29 mouse cellular contexts compared by ENCODE assay signal in the genomic region with DNA sequence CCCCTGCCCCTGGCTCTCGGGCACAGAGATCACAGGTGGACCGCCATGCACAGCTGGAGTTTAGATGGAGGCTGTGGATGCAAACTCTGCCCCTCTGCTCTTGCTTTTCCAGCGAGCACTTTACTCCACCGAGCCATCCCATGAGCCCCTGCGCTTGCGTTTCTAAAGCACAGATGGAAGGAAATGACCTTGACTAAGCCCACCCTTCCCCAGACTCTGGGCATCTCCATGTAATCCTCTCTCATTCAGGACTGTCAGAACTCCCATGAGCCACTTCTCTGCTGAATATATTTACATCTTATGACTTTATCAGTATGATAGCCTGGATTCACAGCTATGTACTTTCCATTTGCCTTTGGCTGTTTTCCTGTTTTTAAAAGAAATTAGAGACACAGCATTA.
DNase-seq lines count a peak whose midpoint lies in the region; ATAC-seq and TF ChIP-seq lines count a peak whose summit lies in the region.
"Had no signal": no experiment of that assay in that cellular context is flagged by ENCODE, and none has a peak within 500 bp of the region (broad histone marks: within the 10 kb centered on the region; RNA-seq: fewer than 3 reads in every experiment).

No protein-coding gene starts in this region.

- H3K9me3 ChIP-seq in midbrain, embryonic 12.5 days: 0 out of 2 replicates have a peak, but pooled peaks cover 6% of the 10 kb centered on the region
- peaks cover 4% of the 10 kb centered on the region; the same call in 1 of the 2 replicates for H3K9me3 ChIP-seq in midbrain, embryonic 11.5 days (ENCODE audit: control insufficient read depth, low read length)
- H3K9me3 ChIP-seq in midbrain, embryonic 14.5 days (ENCODE audit: control insufficient read depth, low read length): no peaks in the 10 kb centered on the region
- H3K9me3 ChIP-seq in midbrain, postnatal 0 days (ENCODE audit: low read length): no peaks in the 10 kb centered on the region
- H3K9me3 ChIP-seq: embryonic facial prominence, embryonic 15.5 days had no signal

- no peak overlapping the region for H3K4me3 ChIP-seq in midbrain, embryonic 12.5 days
- H3K4me3 ChIP-seq in midbrain, embryonic 11.5 days (ENCODE audit: low read depth, low read length): no peak overlapping the region
- no peak overlapping the region for H3K4me3 ChIP-seq in midbrain, embryonic 14.5 days (replicated peaks; ENCODE audit: low read depth, low read length)
- H3K4me3 ChIP-seq in midbrain, postnatal 0 days (ENCODE audit: low read depth, low read length): no peak overlapping the region
- H3K4me3 ChIP-seq in testis, adult 2 months (ENCODE audit: control insufficient read depth, low read depth, low read length): peak overlapping the region; percentile 71
- H3K4me3 ChIP-seq: embryonic facial prominence, embryonic 13.5 days; embryonic facial prominence, embryonic 15.5 days; erythroblast, embryonic 14.5 days; forebrain, embryonic 10.5 days; forebrain, embryonic 12.5 days had no signal

- TF ChIP-seq CTCF in midbrain, postnatal 0 days (IDR thresholded peaks at IDR 0.05): no peak
- TF ChIP-seq CTCF in testis, adult 2 months (IDR thresholded peaks at IDR 0.05; ENCODE audit: control insufficient read depth, insufficient read depth, insufficient replicate concordance, low read depth, low read length): no peak

- peaks cover 11% of the 10 kb centered on the region for H3K4me1 ChIP-seq in midbrain, embryonic 12.5 days
- no peaks in the 10 kb centered on the region; the same call in 1 of the 2 replicates for H3K4me1 ChIP-seq in midbrain, embryonic 11.5 days (ENCODE audit: control insufficient read depth, insufficient read depth, low read length)
- H3K4me1 ChIP-seq in midbrain, embryonic 14.5 days (ENCODE audit: control insufficient read depth, insufficient read depth, low read length): no peaks in the 10 kb centered on the region; the same call in 1 of the 2 replicates
- H3K4me1 ChIP-seq in midbrain, postnatal 0 days (ENCODE audit: insufficient read depth, low read length): no peaks in the 10 kb centered on the region
- 0 out of 2 replicates have a peak, but pooled peaks cover 2% of the 10 kb centered on the region for H3K4me1 ChIP-seq in testis, adult 2 months (ENCODE audit: control insufficient read depth, insufficient read depth, low read length)

- H3K4me2 ChIP-seq in midbrain, embryonic 12.5 days (replicated peaks): no peak overlapping the region
- H3K4me2 ChIP-seq in midbrain, embryonic 11.5 days: no peak overlapping the region
- H3K4me2 ChIP-seq in midbrain, embryonic 14.5 days (ENCODE audit: low read length): no peak overlapping the region
- no peak overlapping the region for H3K4me2 ChIP-seq in midbrain, postnatal 0 days (ENCODE audit: low read depth, low read length, poor library complexity, severe bottlenecking)
- H3K4me2 ChIP-seq: embryonic facial prominence, embryonic 13.5 days; embryonic facial prominence, embryonic 15.5 days; forebrain, embryonic 12.5 days had no signal

- ATAC-seq in midbrain, embryonic 12.5 days (ENCODE audit: low FRiP score, low read depth): peak; percentile 53
- ATAC-seq in midbrain, embryonic 11.5 days (ENCODE audit: low FRiP score): no peak
- no peak; the same call in 1 of the 2 replicates for ATAC-seq in midbrain, embryonic 14.5 days (ENCODE audit: low FRiP score, low TSS enrichment)
- ATAC-seq in midbrain, postnatal 0 days (ENCODE audit: low FRiP score): no peak
- ATAC-seq: activated CD4-positive, CD25-positive, alpha-beta regulatory T cell, adult 4 months; CD4-positive, CD25-positive, alpha-beta regulatory T cell, adult 4 months; forebrain, embryonic 14.5 days; forebrain, embryonic 16.5 days; Patski had no signal

- H3K9ac ChIP-seq in midbrain, embryonic 12.5 days (replicated peaks): no peak overlapping the region
- H3K9ac ChIP-seq in midbrain, embryonic 11.5 days (ENCODE audit: low read length): no peak overlapping the region
- no peak overlapping the region for H3K9ac ChIP-seq in midbrain, embryonic 14.5 days (replicated peaks; ENCODE audit: low read length)
- no peak overlapping the region for H3K9ac ChIP-seq in midbrain, postnatal 0 days (replicated peaks; ENCODE audit: low read length, poor library complexity, severe bottlenecking)
- H3K9ac ChIP-seq: embryonic facial prominence, embryonic 13.5 days; embryonic facial prominence, embryonic 15.5 days; forebrain, embryonic 12.5 days had no signal

- WGBS in midbrain, embryonic 12.5 days: 87% methylated on average over 6 of the region's 6 CpGs
- WGBS in midbrain, embryonic 11.5 days: 80% methylated on average over 6 of the region's 6 CpGs
- 71% methylated on average over 6 of the region's 6 CpGs for WGBS in midbrain, embryonic 14.5 days
- 63% methylated on average over 6 of the region's 6 CpGs for WGBS in midbrain, postnatal 0 days

- DNase-seq in midbrain, embryonic 11.5 days (ENCODE audit: low spot score, missing footprints): no peak
- peak; percentile 58 for DNase-seq in midbrain, embryonic 14.5 days
- DNase-seq in midbrain, postnatal 0 days (ENCODE audit: low spot score): no peak
- DNase-seq in testis, postnatal 10 days (ENCODE audit: low spot score): no peak
- DNase-seq: adrenal gland, adult 8-10 months; adrenal gland, postnatal 14 days; adrenal gland, postnatal 36 days; B cell, adult 2 months; cerebellum, adult 11 months; cerebellum, adult 18-20 months; cerebellum, adult 8-10 months; cerebellum, adult 9-11 months; cerebellum, postnatal 14 days; cerebellum, postnatal 36 days; embryo, embryonic 11 days had no signal

- no peak overlapping the region for H3K27ac ChIP-seq in midbrain, embryonic 12.5 days (replicated peaks)
- no peak overlapping the region for H3K27ac ChIP-seq in midbrain, embryonic 11.5 days (ENCODE audit: low read depth, low read length)
- H3K27ac ChIP-seq in midbrain, embryonic 14.5 days (replicated peaks; ENCODE audit: low read depth, low read length): no peak overlapping the region
- no peak overlapping the region for H3K27ac ChIP-seq in midbrain, postnatal 0 days (ENCODE audit: low read depth, low read length)
- H3K27ac ChIP-seq in testis, adult 2 months (ENCODE audit: control insufficient read depth, insufficient read depth, low read depth, low read length): no peak overlapping the region
- H3K27ac ChIP-seq: embryonic facial prominence, embryonic 13.5 days; embryonic facial prominence, embryonic 15.5 days; forebrain, embryonic 10.5 days; forebrain, embryonic 12.5 days had no signal

- TF ChIP-seq POLR2A in testis, adult 2 months (IDR thresholded peaks at IDR 0.05; ENCODE audit: control insufficient read depth, low read depth, low read length): no peak

- H3K36me3 ChIP-seq in midbrain, embryonic 12.5 days: no peaks in the 10 kb centered on the region
- H3K36me3 ChIP-seq in midbrain, embryonic 11.5 days (ENCODE audit: control insufficient read depth, insufficient read depth, low read length): no peaks in the 10 kb centered on the region
- no peaks in the 10 kb centered on the region for H3K36me3 ChIP-seq in midbrain, embryonic 14.5 days (ENCODE audit: control insufficient read depth, insufficient read depth, low read length)
- no peaks in the 10 kb centered on the region; the same call in 1 of the 2 replicates for H3K36me3 ChIP-seq in midbrain, postnatal 0 days (ENCODE audit: insufficient read depth, low read length)
- H3K36me3 ChIP-seq in testis, adult 2 months (ENCODE audit: control insufficient read depth, insufficient read depth, low read length): no peaks in the 10 kb centered on the region
- H3K36me3 ChIP-seq: embryonic facial prominence, embryonic 13.5 days; embryonic facial prominence, embryonic 15.5 days; forebrain, embryonic 10.5 days; forebrain, embryonic 12.5 days; G1E had no signal

- peaks cover 4% of the 10 kb centered on the region; the same call in 1 of the 2 replicates for H3K27me3 ChIP-seq in midbrain, embryonic 12.5 days
- no peaks in the 10 kb centered on the region for H3K27me3 ChIP-seq in midbrain, embryonic 11.5 days (ENCODE audit: control insufficient read depth, insufficient read depth, low read length)
- H3K27me3 ChIP-seq in midbrain, embryonic 14.5 days (ENCODE audit: control insufficient read depth, insufficient read depth, low read length): no peaks in the 10 kb centered on the region
- H3K27me3 ChIP-seq in midbrain, postnatal 0 days (ENCODE audit: insufficient read depth, low read length): no peaks in the 10 kb centered on the region
- no peaks in the 10 kb centered on the region for H3K27me3 ChIP-seq in testis, adult 2 months (ENCODE audit: control insufficient read depth, insufficient read depth, low read length)
- H3K27me3 ChIP-seq: CH12.LX; embryonic facial prominence, embryonic 13.5 days; embryonic facial prominence, embryonic 15.5 days; Patski had no signal
